Mouse (Mus musculus) cerebellum, postnatal 14 days (tissue): ENCODE measurements at regions not wholly inside any gene's neighbourhood (a gene's known extent, or its start where the extent isn't known, plus 50 kb on each side); places are given as distances from the start of the nearest gene placed in this dataset.

ENCODE experiments used
- DNase-seq, 2 experiments: peaks; one replicate each; pipeline ENCODE4 v3.0.0; 2021; ENCODE audit warnings: mixed read lengths in 2 of 2

DNA sequence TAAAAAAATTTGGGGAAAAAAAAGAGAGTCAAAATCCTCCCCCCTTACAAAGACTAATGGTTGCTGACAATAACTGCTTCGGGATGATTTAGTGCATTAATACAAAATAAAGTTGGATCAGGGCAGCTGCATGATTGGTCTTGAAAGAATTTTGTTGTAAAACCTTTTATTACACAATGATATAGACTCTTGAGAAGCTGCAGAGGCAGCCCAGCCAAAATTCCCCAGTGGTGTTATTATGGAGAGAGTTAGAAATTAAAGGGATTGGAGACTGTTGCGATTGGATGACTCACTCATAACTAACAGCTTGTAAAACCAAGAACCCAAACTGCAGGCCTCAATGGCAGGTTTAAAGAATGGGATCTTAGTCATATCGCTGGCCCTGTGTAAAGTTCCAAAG lies 181.4 kb upstream of the Igfbp7 start:
- DNase-seq, result no peak

DNA sequence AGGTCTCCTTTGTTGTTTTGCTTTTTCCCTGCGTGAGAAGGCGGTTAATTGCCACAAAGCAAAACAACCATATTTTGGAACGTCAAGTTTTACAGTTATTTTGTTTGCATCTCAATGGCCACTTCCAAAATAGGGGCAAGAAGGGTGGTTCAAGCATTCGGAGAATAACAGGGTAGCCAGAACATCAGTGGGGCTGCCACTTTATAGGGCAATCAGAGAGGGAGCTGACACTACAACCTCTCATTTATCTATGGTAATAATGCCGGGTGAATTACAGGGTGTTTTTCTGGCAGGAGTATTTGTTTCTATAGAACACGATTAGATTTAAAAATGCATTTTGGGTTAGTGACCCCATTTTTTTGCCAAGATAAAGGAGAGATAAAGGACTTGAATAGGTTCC lies 173.9 kb upstream of the Igfbp7 start:
- no peak for DNase-seq

- DNase-seq, result peak; percentile 24 to 42
Observed at GRCm38 (mm10) chr5:77581106-77581638, 173.3 kb upstream of the Igfbp7 start.

- DNase-seq, result no peak
Observed at GRCm38 (mm10) chr5:77579826-77580745, 172.2 kb upstream of the Igfbp7 start.

GRCm38 (mm10) chr5:77576881-77577280 lies 169.0 kb upstream of the Igfbp7 start:
- DNase-seq, result peak; percentile 28 to 54

GRCm38 (mm10) chr5:77575780-77576179 lies 167.9 kb upstream of the Igfbp7 start:
- no peak for DNase-seq

DNA sequence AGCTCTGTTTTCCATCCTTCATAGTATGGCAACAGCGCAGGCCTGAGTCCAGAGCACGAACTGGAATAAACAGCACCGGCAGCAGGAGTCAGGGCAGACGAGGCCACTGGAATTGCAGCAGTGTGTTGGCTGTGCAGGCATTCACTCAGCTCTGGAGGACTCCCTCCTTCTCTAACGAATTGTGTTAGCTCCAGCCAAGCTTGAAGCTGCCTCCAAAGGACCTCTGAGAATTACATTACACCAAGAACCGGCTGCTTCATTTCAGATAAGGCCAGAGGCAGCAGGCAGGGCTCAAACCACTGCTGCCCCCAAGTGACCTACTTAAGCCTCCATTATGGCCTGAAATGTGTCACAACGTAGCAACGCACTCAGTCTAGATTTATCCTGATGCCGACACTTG lies 162.5 kb upstream of the Igfbp7 start:
- DNase-seq, result no peak

- DNase-seq, result no peak
Observed at GRCm38 (mm10) chr5:77568121-77568520, 160.3 kb upstream of the Igfbp7 start.

- no peak for DNase-seq
Observed at GRCm38 (mm10) chr5:77552580-77552979, 144.7 kb upstream of the Igfbp7 start.

GRCm38 (mm10) chr5:77552081-77552480 lies 144.2 kb upstream of the Igfbp7 start:
- no peak for DNase-seq

DNA sequence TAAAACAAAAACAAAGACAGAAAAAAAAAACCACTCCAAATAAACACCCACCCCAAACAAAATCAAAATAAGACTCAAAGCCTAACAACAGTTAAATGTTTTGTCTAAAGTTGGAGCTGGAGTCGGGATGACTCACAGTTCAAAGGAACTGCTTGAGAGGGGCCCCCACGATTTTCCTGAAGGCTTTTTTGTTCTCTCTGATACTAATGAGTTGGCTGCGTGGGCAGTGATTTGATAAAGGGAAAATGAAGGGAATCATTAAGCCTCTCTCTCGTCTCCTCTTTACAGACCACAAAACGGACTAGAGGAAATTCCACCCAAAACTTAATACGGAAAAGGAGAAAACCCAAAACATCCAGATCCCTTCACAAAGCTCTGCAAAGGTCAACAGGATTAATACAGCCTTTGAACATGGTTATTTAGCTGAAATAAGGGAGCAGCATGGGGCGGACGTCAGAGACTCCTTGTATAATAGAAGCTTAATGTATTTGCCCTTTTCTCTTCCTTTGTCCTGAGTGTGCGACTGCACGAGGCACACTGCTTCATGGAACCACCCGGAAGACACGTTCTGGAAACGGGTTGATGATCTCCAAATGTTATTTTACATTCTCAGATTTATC lies 138.3 kb upstream of the Igfbp7 start:
- DNase-seq, result no peak

GRCm38 (mm10) chr5:77532261-77533015 lies 124.6 kb upstream of the Igfbp7 start:
- peak; percentile 34 to 37 for DNase-seq

- DNase-seq, result no peak
Observed at GRCm38 (mm10) chr5:77530376-77530775, 122.5 kb upstream of the Igfbp7 start.

- no peak for DNase-seq
Observed at GRCm38 (mm10) chr5:77517252-77517651, 109.4 kb upstream of the Igfbp7 start.

DNA sequence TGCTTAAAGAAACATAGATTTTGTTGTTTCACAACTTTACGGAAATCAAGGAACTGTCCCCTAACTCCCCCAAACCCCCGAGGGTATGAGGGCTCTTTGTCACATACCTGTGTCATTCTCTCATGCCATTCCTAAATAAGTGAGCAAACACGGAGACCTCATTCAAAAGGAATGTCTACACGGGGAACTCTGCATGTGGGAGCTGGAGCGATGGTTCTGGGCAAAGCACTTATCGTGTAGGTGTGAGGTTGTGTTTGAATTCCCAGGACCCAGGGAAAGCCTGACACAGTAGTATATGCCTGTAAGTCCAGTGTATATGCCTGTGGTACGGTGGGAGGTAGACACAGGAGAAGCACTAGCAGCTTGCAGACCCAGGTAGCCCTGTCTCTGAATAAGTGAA lies 107.6 kb upstream of the Igfbp7 start:
- no peak for DNase-seq

DNA sequence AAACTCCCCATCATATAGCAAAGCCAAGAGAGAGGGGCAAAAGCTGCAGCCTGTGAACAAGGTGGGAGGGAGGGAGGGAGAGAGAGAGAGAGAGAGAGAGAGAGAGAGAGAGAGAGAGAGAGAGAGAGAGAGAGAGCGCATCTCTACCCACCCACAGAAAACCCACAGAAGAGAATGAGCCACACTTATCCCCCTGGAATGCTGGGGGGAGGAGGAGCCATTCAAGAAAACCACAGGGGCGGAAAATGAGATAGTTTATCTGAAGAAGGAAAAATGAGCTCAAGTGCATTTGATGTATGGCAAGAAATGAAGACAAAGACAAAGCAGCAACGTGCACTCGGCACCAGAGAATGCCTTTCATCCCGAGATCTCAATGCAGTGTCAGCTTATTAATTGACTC lies 94.8 kb upstream of the Igfbp7 start:
- no peak for DNase-seq

DNA sequence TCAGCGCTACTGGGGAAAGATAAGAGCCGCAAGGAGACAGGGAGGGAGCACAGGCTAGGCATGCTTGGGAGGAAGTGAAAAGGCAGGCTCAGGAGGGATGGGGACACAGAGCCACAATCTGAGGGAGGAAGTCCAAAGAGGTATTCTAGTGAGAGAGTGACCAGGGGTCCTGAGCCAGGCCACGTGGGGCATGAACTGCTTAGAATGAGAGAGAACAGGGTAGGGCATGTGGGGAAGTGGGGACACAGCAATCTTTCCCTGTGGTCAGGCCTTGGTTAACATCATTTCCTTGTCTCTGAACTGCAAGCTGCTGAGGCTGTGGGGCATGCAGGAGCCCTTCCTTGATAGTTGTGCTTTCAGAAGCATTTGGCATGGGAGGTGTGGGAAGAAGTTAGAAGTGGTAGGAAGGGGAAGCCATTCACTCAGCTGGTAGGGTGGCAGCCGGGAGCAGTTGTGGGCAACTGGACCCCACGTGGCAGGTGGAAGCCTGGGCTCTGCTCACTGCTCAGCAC lies 92.2 kb upstream of the Igfbp7 start:
- no peak for DNase-seq

- peak; percentile 24 to 49 for DNase-seq
Observed at GRCm38 (mm10) chr5:77494601-77495000, 86.8 kb upstream of the Igfbp7 start.

DNA sequence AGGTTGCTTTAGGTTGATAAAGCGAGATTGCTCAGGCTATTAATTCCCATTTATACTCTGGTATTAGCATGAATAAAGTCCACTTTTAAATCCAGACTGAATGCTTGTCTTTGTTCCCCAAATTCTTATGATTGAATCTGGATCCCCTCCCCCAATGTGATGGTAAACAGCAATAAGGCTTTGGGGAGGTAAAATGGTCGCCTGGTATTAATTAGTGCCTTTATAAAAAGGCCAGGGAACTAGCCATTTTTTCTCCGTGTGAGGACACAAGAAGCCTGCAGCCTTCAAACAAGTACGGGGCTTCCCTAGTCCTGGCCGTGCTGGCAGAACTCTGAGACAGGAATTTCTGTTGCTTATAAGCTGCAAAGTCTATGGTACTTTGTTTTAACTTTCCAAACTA lies 81.1 kb upstream of the Igfbp7 start:
- DNase-seq, result no peak

- DNase-seq, result no peak
Observed at GRCm38 (mm10) chr5:77487837-77488827, 80.3 kb upstream of the Igfbp7 start.

GRCm38 (mm10) chr5:77483053-77483717 lies 75.3 kb upstream of the Igfbp7 start:
- DNase-seq, result no peak
